Mouse (Mus musculus): ENCODE results near the gene Clpb.

Gene Clpb

DNA sequence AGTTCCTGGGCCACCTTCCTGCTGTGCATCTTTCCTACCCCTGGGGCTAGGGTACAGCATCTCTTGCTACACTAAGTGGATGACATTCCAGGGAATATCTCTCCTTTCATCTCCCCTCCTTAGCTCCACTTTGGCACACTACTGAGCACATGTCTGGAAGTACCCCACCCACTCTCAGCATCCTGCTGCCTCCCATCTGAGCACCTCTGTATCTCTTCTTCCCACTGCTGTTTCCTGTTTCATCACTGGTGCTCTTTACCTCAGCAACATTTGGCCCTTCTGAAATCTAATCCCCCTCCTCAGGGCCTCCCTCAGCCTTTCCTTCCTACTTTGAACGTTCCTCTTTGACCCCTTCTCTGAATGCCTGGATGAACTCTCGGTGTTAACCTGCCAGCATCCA, 63.5 kb downstream of the Clpb start:
- DNase-seq (ENCODE audit: low read depth): no peak

DNA sequence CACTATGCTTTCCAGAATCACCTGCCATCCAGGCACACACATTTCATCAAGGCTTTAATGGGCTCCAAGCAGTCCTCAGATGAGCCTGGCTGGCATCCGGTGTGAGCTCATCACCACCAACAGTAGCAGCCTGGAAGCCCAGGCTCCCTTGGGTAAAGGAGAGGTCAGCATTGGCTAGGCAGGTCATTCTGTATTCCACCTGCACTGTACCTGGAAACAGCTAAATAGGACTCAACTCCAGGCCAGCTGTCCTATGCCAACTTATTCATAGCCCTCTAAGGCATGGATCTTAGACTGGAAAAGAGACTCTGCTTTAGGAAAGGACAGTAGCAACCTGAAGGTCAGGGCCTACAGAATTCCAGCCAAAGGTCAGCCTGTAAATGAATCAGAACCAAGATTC, 68.7 kb downstream of the Clpb start:
- no peak for DNase-seq (ENCODE audit: low read depth)

DNA sequence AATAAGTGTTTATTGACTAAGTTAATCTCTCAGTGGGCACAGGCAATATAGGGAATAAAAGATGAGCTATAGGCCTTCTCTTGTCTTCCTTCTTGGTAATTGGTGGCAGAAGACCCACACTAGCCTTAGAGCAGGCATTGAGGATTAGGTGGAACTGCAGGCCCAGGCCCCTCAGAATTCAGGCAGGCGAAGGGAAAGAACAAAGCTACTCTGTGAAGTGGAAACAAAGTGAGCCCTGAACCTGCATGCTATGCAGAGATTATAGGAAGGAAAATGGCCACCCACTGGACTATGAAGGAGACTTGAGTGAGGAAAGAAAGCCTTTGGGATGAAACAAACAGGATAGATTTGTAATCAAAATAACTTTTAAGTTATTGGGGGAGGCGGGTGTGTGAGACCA, 69.6 kb downstream of the Clpb start:
- no peak for DNase-seq (ENCODE audit: low read depth)

DNA sequence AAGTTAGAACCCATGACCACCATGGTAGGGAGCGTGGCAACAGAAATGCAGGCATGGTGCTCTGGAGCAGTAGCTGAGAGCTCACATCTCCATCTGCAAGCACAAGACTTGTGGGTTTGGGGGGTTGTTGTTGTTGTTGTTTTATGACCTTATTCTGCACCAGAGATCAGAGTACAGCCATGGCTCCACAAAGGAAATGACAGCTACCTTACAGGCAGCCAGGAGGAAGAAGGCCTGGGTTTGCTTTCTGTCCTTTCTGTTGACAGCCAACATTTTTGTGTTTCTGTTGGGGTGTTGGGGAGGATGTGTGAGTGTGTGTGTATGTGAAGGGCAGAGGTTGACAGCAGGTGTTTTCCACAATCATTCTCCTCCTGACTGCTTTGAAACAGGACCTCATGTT, 71.9 kb downstream of the Clpb start:
- DNase-seq (ENCODE audit: low read depth): no peak

DNA sequence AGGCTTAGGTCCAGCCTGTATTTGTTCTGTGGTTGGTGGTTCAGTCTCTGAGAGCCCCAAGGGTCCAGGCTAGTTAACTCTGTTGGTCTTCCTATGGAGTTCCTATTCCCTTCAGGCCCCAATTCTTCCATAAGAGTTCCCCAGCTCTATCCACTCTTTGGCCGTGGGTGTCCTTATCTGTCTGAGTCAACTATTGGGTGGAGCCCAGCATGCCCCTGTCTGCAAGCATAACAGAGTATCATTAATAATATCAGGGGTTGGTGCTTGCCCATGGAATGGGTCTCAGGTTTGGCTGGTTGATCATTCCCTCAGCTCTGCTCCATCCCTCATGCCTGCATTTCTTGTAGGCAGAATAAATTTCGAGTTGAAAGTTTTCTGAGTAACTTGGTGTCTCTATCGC, 74.3 kb downstream of the Clpb start:
- no peak for DNase-seq (ENCODE audit: low read depth)

DNA sequence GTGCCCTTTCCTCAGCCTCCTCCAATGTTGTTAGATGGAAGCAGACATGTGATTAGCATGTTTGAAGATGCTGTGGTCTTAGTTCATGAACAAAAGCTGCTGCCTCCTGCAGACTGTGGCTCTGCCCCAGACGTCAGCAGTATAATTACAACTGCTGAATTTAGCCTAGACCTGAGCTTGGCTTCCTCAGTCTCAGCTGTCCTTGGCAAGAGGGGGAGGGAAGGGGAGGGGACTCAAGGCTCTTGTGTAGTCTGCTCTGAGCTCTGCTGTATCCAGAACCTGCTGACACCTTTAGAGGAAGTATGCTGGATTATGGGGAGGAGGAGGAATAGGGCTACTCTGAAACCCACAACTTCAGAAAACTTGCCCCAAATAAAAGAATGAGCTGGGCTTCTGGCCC, 76.2 kb downstream of the Clpb start:
- no peak for DNase-seq (ENCODE audit: low read depth)

DNA sequence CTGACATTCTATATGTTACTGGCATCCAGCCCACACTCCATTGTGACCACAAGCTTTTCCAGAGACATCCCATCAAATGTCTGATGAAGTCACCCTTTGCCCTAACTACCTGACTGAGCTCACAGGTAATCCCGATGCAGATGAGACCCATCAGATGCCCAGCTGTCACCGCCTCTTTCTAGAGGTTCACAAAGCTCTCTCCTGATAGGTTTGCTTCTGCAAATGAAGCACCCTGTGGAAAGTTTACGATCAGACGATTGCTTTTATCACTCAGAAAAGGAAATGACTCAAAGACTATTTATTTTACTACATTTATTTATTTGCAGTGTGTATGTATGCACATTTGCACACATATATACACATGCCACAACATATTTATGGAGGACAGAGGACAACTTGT, 80.1 kb downstream of the Clpb start:
- no peak for DNase-seq (ENCODE audit: low read depth)

DNA sequence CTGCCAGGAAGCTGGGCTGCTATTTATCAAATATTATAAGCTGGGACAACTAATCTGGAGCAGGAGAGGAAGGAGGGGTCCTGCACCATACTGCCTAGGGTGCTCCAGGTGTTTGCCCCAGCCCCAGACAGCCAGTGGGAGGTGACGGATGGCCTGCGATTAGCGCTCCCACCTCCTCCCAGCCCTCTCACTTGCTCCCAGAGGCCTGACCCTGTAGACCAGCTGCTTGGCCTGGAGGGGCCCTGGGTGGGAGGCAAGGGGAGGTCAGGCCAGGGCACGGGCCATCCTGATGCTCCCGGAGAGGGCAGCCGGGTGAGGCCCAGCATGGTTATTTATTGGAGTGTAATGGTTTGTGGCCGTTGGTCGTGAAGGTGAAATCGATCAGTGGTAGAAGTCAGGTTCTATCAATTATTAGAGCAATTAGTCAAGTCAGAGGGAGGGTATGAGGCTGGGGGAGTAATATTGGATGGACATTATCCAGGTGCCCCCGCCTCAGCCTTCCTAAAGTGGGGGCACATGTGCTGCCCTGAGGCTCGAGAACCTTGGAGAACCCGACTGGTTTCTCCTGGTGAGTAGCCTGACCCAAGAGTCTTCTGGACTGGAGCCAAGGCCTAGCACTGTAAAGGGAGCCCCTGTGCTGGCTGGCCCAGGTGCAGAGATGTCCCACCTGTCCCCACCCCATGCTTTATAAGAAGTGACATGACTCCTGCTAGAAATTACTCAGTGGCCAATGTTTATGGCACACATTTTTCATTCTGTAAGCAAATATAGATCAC, 83.3 kb downstream of the Clpb start:
- no peak for DNase-seq (ENCODE audit: low read depth)

DNA sequence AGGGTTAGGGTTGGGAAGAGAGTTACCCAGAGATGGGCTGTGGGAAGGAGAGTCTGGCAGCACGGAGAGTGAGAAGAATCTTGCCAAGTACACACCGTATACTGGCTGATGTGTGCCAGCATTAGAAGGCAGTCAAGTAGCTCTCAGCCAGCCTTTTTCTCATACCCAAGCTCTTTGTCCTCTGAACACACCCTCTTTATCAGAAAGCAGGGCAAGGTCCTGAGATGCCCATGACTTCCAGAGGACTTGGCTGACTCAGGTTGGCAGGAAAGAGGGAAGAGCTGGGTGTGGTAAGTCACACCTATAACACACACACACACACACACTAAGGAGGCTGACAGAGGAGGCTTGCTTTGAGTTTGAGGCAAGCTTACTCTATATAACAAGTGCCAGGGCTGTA, 86.8 kb downstream of the Clpb start:
- DNase-seq (ENCODE audit: low read depth): no peak

DNA sequence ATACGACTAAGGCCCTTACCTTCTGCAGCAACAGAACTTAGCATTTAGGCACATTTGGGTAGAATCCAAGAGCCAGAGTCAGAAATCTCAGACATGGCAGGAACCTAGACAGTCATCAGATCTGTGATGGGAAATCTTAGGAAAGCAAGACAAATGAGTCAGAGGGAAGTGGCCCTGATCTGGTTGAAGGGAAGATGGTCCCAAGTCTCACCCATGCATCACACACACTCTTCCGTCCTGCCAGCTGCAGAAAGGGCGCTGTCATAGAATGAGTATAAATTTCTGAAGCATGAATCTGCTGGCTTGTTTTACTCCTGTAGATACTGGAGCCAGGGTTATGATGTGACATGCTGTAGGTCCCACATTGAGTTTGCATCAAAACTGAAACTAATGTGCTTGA, 88.9 kb downstream of the Clpb start:
- DNase-seq (ENCODE audit: low read depth): no peak

DNA sequence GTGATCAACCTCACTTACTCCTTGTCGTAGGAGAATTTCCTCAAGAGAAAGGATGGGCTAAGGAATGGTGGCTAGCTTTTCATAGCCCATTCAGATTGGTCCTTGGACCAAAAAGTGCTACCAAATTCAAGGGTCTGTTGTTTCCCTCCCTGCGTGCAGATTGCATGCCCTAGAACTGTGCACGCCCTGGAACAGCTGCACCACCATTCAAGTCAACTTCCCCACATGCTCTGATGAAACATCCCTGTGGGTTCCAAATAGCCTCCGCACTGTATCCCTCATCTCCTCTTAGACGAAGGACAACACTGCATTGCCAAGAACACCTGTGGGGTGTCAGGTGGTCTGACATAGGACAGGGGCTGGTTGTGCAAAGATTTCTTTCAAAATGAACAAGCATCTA, 90.1 kb downstream of the Clpb start:
- DNase-seq (ENCODE audit: low read depth): no peak

DNA sequence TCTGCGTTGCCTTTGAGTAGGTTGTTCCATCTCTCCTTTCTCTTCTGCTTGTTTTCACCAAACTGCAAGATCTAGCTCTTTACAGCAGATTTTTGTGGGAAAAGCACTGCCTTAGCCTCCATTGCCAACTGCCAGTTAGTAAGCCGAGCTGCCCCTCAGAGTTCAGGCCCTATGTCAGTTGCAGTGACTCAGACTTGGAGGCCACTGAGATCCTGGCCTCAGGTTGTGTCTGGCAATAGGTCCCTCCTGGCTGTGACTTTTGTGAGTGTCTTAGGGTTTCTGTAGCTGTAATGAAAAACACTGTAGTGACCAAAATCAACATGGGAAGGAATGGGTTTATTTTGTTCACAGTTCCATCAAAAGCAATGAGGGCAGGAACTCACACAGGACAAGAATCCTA, 91.0 kb downstream of the Clpb start:
- DNase-seq (ENCODE audit: low read depth): no peak

DNA sequence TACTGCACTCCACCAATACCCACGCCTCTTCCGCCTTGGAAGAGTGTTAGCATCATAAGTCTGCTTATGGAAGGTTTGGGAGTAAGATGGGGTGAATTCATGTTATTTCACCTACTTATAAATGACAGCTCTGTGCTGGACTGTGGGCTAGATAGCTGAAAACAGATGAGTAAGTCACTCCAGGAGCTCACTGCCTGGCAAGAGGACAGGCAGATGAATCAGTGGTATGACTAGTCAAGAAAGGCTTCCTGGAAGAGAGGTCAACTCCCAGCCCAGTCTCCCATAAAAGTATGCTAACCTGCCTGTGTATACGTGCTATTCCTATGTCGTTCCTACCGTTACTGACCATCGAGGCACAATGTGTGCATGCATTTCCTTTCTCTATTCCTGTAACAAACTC, 91.9 kb downstream of the Clpb start:
- DNase-seq (ENCODE audit: low read depth): no peak

DNA sequence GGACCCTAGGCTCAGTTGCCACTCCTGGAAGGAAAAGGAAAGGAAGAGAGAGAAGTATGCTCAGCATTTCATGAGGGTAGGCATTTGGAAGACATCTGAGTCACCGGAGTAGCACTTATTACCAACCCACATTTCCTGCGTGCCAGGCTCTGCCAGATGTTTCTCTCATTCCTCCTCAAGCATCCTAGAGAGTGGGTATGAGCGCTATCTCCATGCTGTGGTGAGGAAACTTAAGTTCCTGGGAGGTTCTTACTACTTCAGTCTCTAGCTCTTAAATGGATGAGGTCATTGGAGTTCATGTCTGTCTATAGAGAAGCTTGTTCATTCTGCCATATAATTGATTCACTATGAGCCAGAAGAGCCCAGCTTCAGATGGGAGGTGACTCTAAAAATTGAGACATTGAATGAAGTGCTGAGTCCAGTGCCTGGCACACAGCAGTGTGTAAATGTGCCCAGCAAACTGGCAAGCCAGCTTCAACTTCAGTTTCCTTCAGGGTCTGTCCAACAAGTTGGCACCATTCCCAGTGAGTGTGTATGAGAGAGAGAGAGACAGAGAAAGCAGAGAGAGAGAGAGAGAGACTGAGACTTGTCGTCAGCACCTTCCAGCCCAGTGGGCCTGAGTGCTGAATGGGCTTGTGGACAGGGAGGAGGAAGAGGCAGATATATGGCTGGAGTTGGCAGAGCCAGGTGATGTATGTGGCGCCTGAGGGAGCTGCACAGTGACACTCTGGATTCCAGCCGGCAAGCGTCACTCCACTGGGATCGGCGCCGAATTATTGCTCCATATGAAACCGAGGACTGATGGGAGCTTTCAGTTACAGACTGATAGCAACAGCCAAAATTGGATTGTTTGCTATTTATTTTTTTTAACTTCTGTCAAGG, 98.7 kb downstream of the Clpb start:
- no peak for DNase-seq (ENCODE audit: low read depth)

DNA sequence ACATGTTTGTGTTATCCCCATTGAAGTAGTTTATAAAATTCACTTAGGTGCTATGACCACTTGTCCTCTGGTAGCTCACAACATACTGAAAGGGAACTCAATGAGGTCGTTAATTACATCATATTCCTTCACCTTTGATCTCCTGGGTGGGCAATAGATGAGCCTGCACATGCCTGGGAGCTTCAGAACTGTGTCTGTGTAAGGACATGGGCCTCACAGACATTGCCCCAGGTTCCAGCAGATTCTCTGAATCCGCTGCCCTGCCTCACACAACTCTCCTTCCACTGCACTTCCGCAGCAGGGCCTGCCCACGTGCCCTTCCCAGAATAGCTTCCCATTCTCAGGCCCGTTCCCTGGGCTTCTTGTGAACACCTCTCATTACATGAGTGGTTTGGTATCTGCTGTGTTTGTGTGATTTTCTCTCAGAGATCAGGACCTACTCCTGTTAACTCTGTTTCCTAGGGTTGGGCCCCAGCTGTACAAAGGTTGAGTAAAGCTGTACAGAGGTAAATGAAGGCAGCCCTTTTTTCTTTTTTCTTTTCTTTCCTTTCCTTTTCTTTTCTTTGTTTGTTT, 104.0 kb downstream of the Clpb start:
- no peak for DNase-seq (ENCODE audit: low read depth)

DNA sequence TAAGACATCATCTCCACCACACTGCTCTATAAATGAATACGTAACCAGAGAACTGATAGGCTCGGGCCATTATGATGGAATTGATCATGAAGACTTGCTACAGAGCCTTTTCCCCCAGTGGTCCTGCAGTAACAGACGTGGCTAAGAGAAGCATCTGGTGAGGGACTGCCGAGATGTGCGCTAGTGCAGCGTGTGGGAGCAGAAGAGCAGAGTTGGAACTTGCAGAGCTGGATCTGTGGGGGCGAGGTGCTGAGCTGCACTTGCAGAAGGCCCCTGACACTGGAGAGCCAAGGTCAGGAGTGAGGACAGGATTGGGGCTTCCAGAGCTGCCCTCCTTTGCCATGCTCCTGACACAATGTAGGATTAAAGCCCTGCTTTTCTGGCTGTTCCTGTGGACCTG, 106.6 kb downstream of the Clpb start:
- DNase-seq (ENCODE audit: low read depth): no peak

DNA sequence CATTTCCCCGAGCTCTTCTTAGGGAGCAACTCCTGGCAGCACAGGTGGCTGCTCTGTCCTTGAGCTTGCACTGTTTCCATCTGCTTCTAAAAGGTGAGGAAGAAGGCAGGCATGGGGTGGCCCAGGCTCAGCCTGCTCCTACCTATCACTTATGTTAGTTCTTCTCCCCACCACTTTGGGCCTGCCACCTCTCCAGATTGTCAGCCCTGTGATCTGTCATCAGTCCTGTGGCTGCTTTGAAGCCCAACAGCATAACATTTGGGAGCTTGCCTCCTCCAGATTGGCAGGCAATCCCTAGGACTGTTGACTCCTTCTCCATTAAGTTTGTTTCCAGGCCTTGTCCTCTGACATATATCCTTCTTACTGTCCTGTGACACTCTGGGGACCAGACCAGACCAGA, 108.2 kb downstream of the Clpb start:
- no peak for DNase-seq (ENCODE audit: low read depth)

DNA sequence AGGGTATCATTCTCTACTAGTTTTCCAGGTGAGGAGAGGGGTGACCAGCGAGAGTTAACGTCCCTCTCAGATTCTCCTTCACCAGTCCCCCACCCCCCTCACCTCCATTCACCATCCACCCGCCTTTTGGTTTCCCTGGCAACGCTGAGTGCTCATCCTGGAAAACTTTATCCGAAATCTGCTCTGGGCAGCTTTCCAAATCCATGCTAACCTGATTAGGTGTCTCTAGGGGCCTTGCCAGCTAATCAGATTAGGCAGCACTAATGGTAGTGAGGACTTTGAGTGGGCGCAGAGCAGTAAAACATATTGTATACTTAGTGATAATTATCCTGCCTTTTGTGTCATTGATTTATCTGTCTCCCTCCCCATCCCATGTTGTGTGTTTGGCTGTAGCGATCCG, 109.3 kb downstream of the Clpb start:
- no peak for DNase-seq (ENCODE audit: low read depth)

DNA sequence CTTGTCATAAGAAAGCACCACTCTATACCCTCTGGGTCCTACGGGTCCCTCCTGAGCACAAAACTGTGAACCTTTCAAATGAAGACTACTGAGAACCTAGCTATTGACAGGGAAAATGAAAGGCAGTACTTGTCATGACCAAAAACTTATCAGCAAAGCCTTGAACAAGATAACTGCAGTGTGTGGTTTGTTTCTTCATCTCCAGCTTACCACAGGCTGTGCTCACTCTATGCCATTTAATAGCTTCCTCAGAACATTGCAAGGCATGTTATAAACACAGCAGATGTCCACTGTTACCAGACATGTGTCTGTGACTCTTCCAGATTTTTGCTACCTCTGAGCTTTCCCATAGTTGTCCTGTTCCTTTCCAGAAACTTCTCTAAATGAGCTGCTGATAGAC, 113.6 kb downstream of the Clpb start:
- DNase-seq (ENCODE audit: low read depth): no peak

DNA sequence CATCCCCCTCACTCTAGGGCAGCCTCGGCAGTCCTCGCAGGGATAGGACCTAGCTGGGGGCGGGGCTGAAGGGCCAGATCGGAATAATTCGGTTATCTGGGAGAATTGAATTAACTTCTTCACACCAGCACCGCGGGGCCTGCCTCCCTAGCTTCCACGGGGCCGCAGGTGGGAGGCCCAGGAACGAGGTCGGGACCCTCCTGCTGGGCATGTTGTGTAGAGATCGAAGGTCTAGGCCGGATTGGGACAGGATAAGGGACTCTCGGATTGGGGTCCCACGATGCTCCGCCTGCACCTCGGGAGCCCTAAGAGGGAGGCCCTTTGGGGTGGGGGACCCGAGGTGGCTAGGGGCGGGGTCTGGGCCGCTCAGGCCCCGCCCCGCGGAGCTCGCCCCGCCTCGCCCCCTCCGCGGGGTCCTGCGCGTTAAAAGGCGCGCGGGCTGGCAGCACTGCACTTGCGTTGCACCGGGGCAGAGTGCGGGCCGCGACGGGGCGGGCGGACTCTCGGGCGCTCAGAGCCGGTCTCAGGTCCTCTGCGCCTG, 154.5 kb downstream of the Clpb start, which contains the start of gene Phox2a:
Gene Phox2a (plus strand): TSS at position 453 of the 541 bp plus-strand sequence.
- DNase-seq (ENCODE audit: low read depth): no peak

DNA sequence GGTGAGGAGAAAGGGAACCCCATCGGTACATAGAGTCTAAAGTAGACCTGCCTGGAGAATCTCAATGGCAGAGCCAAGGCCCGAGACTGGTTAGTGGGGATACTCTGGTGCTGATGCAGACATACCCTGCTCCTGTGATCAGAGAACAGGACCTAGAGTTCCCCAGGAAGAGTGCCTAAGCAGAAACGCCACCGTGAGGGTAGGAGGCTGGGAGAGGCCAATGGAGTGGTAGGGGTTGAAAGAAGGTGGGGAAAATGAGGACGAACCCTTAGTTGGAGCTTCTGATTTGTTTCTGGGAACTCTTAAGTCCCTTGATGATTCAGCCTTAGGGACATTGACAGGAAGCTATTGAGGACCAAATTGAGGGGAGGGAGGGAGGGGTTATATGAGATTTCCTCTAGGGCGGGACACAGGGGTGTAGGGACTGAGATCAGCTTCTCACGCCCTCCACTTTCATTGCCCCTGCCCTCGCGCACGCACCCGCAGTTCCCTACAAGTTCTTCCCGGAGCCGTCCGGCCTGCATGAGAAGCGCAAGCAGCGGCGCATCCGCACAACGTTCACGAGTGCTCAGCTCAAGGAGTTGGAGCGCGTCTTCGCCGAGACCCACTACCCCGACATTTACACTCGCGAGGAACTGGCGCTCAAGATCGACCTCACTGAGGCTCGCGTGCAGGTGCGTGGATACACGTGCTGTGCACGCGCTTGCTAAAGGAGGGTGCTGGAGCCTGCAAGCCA, 157.0 kb downstream of the Clpb start:
- DNase-seq (ENCODE audit: low read depth): no peak
